Mouse (Mus musculus): Measurements from ENCODE around the gene Pagr1a. TPM values are rescaled to one million over a fixed set of nuclear protein-coding genes. Genes with fewer than 3 reads are reported as not detected.

Gene Pagr1a
- polyA plus RNA-seq, 1 experiment from 2014 or later = 30.5 TPM

GRCm38 (mm10) chr7:127022528-127023271 lies 5.5 kb upstream of the Pagr1a start:
- no peak overlapping the region for H3K4me3 ChIP-seq (ENCODE audit: low read depth, low read length)
- DNase-seq (ENCODE audit: low spot score) (no peak), ATAC-seq (ENCODE audit: low read depth) (no peak)
- no peaks in the 10 kb centered on the region for H3K9me3 ChIP-seq (ENCODE audit: control insufficient read depth, low read length)
- 59% methylated on average over 3 of the region's 7 CpGs for WGBS
- H3K27me3 ChIP-seq (replicated peaks; ENCODE audit: control insufficient read depth, insufficient read depth, low read length) = no peaks in the 10 kb centered on the region
- H3K4me2 ChIP-seq (ENCODE audit: low read depth, low read length) = peak overlapping the region; percentile 79
- H3K9ac ChIP-seq (ENCODE audit: low read depth, low read length) = peak overlapping the region; percentile 98; the same call in 1 of the 2 replicates
- H3K27ac ChIP-seq (replicated peaks; ENCODE audit: low read depth, low read length) = no peak overlapping the region
- peaks cover 30% of the 10 kb centered on the region for H3K36me3 ChIP-seq (ENCODE audit: control insufficient read depth, insufficient read depth, low read length)
- H3K4me1 ChIP-seq (ENCODE audit: control insufficient read depth, insufficient read depth, low read length) = peaks cover 34% of the 10 kb centered on the region

- 38% methylated on average over 5 of the region's 5 CpGs for WGBS
- Histone ChIP-seq H3K27ac (replicated peaks; ENCODE audit: low read depth, low read length) (peak overlapping the region; percentile 84), H3K27me3 (replicated peaks; ENCODE audit: control insufficient read depth, insufficient read depth, low read length) (no peaks in the 10 kb centered on the region), H3K4me1 (ENCODE audit: control insufficient read depth, insufficient read depth, low read length) (peaks cover 36% of the 10 kb centered on the region), H3K9ac (ENCODE audit: low read depth, low read length) (peak overlapping the region; percentile 78), H3K4me2 (ENCODE audit: low read depth, low read length) (peak overlapping the region; percentile 83), H3K36me3 (ENCODE audit: control insufficient read depth, insufficient read depth, low read length) (peaks cover 30% of the 10 kb centered on the region), H3K9me3 (ENCODE audit: control insufficient read depth, low read length) (no peaks in the 10 kb centered on the region), H3K4me3 (ENCODE audit: low read depth, low read length) (peak overlapping the region; percentile 59)
- DNase-seq (ENCODE audit: low spot score) = peak; percentile 38
- no peak for ATAC-seq (ENCODE audit: low read depth)
These were observed 4.7 kb upstream of the Pagr1a start for GRCm38 (mm10) chr7:127021563-127022527.

GRCm38 (mm10) chr7:127020901-127021562 lies 3.9 kb upstream of the Pagr1a start, which contains the start of the genes Gm42742 and Prrt2:
Gene Gm42742 (minus strand): TSS chr7:127021097.
Gene Prrt2 (minus strand): TSS chr7:127021211.
- ATAC-seq (ENCODE audit: low read depth) (peak; percentile 48), DNase-seq (ENCODE audit: low spot score) (peak; percentile 91)
- H3K27me3 ChIP-seq (replicated peaks; ENCODE audit: control insufficient read depth, insufficient read depth, low read length) = no peaks in the 10 kb centered on the region
- H3K9ac ChIP-seq (ENCODE audit: low read depth, low read length) = peak within 1 kb of the TSS; percentile 78
- 2% methylated on average over 32 of the region's 37 CpGs for WGBS
- peaks cover 30% of the 10 kb centered on the region for H3K36me3 ChIP-seq (ENCODE audit: control insufficient read depth, insufficient read depth, low read length)
- H3K27ac ChIP-seq (replicated peaks; ENCODE audit: low read depth, low read length) = peak within 1 kb of the TSS; percentile 84
- peaks cover 37% of the 10 kb centered on the region for H3K4me1 ChIP-seq (ENCODE audit: control insufficient read depth, insufficient read depth, low read length)
- H3K4me2 ChIP-seq (ENCODE audit: low read depth, low read length) = peak within 1 kb of the TSS; percentile 83
- peak within 1 kb of the TSS; percentile 59 for H3K4me3 ChIP-seq (ENCODE audit: low read depth, low read length)
- H3K9me3 ChIP-seq (ENCODE audit: control insufficient read depth, low read length) = no peaks in the 10 kb centered on the region

- Histone ChIP-seq H3K4me2 (ENCODE audit: low read depth, low read length) (peak overlapping the region; percentile 83), H3K27me3 (replicated peaks; ENCODE audit: control insufficient read depth, insufficient read depth, low read length) (no peaks in the 10 kb centered on the region), H3K9ac (ENCODE audit: low read depth, low read length) (peak overlapping the region; percentile 78), H3K4me3 (ENCODE audit: low read depth, low read length) (peak overlapping the region; percentile 59), H3K9me3 (ENCODE audit: control insufficient read depth, low read length) (no peaks in the 10 kb centered on the region), H3K4me1 (ENCODE audit: control insufficient read depth, insufficient read depth, low read length) (peaks cover 41% of the 10 kb centered on the region), H3K36me3 (ENCODE audit: control insufficient read depth, insufficient read depth, low read length) (peaks cover 36% of the 10 kb centered on the region), H3K27ac (replicated peaks; ENCODE audit: low read depth, low read length) (peak overlapping the region; percentile 84)
- 36% methylated on average over 5 of the region's 5 CpGs for WGBS
- DNase-seq (ENCODE audit: low spot score) (no peak), ATAC-seq (ENCODE audit: low read depth) (no peak)
These were observed 3.3 kb upstream of the Pagr1a start for GRCm38 (mm10) chr7:127020491-127020890.

GRCm38 (mm10) chr7:127020031-127020430 lies 2.9 kb upstream of the Pagr1a start:
- no peaks in the 10 kb centered on the region for H3K9me3 ChIP-seq (ENCODE audit: control insufficient read depth, low read length)
- H3K4me3 ChIP-seq (ENCODE audit: low read depth, low read length) = peak overlapping the region; percentile 59
- peak overlapping the region; percentile 83 for H3K4me2 ChIP-seq (ENCODE audit: low read depth, low read length)
- peaks cover 37% of the 10 kb centered on the region for H3K36me3 ChIP-seq (ENCODE audit: control insufficient read depth, insufficient read depth, low read length)
- DNase-seq (ENCODE audit: low spot score) (no peak), ATAC-seq (ENCODE audit: low read depth) (no peak)
- no peaks in the 10 kb centered on the region for H3K27me3 ChIP-seq (replicated peaks; ENCODE audit: control insufficient read depth, insufficient read depth, low read length)
- H3K9ac ChIP-seq (ENCODE audit: low read depth, low read length) = peak overlapping the region; percentile 78
- peaks cover 41% of the 10 kb centered on the region for H3K4me1 ChIP-seq (ENCODE audit: control insufficient read depth, insufficient read depth, low read length)
- WGBS = 40% methylated on average over 3 of the region's 3 CpGs
- peak overlapping the region; percentile 84 for H3K27ac ChIP-seq (replicated peaks; ENCODE audit: low read depth, low read length)

- Histone ChIP-seq H3K36me3 (ENCODE audit: control insufficient read depth, insufficient read depth, low read length) (peaks cover 40% of the 10 kb centered on the region), H3K4me2 (ENCODE audit: low read depth, low read length) (peak overlapping the region; percentile 83), H3K9me3 (ENCODE audit: control insufficient read depth, low read length) (no peaks in the 10 kb centered on the region), H3K27ac (replicated peaks; ENCODE audit: low read depth, low read length) (peak overlapping the region; percentile 84), H3K9ac (ENCODE audit: low read depth, low read length) (peak overlapping the region; percentile 78), H3K4me1 (ENCODE audit: control insufficient read depth, insufficient read depth, low read length) (peaks cover 41% of the 10 kb centered on the region), H3K4me3 (ENCODE audit: low read depth, low read length) (peak overlapping the region; percentile 59), H3K27me3 (replicated peaks; ENCODE audit: control insufficient read depth, insufficient read depth, low read length) (no peaks in the 10 kb centered on the region)
- DNase-seq (ENCODE audit: low spot score) (no peak), ATAC-seq (ENCODE audit: low read depth) (no peak)
- WGBS = 55% methylated on average over 10 of the region's 14 CpGs
These were observed 2.3 kb upstream of the Pagr1a start for GRCm38 (mm10) chr7:127019306-127019960.

- Histone ChIP-seq H3K27ac (replicated peaks; ENCODE audit: low read depth, low read length) (peak overlapping the region; percentile 77), H3K9me3 (ENCODE audit: control insufficient read depth, low read length) (no peaks in the 10 kb centered on the region), H3K9ac (ENCODE audit: low read depth, low read length) (peak overlapping the region; percentile 80), H3K4me2 (ENCODE audit: low read depth, low read length) (peak overlapping the region; percentile 83), H3K27me3 (replicated peaks; ENCODE audit: control insufficient read depth, insufficient read depth, low read length) (no peaks in the 10 kb centered on the region), H3K4me1 (ENCODE audit: control insufficient read depth, insufficient read depth, low read length) (peaks cover 37% of the 10 kb centered on the region), H3K36me3 (ENCODE audit: control insufficient read depth, insufficient read depth, low read length) (peaks cover 40% of the 10 kb centered on the region), H3K4me3 (ENCODE audit: low read depth, low read length) (peak overlapping the region; percentile 73)
- DNase-seq (ENCODE audit: low spot score) (no peak), ATAC-seq (ENCODE audit: low read depth) (no peak)
- WGBS = 57% methylated on average over 14 of the region's 15 CpGs
These were observed 1.5 kb upstream of the Pagr1a start for GRCm38 (mm10) chr7:127018416-127019305.

Data from embryonic facial prominence, embryonic 14.5 days (tissue).